Mouse (Mus musculus) megakaryocyte, embryonic 14.5 days (primary cell): ENCODE data around the gene D630003M21Rik.

Experiments used
- FLI1 ChIP-seq: IDR thresholded peaks from 2 replicates; pipeline ENCODE4 v1.6.1; 2012; ENCODE audit warnings: low read length, inconsistent platforms, mixed read lengths
- GATA1 ChIP-seq: IDR thresholded peaks from 3 replicates; pipeline ENCODE4 v1.6.1; 2012; ENCODE audit warnings: mixed read lengths, low read length, inconsistent platforms, borderline replicate concordance

GRCm38 (mm10) chr2:158215283-158216117 lies 13.5 kb downstream of the D630003M21Rik start:
- TF ChIP-seq GATA1, result no peak
- no peak for TF ChIP-seq FLI1
